Mouse (Mus musculus): ENCODE data around the gene Gramd1a. TPM values are rescaled to one million over a fixed set of nuclear protein-coding genes. Genes with fewer than 3 reads are reported as not detected.
A peak's percentile ranks its signal among the peaks of the same experiment; 100 is the strongest.

Gene Gramd1a
- total RNA-seq, 4 experiments from 2014 or later, result 115 to 132 (median 125) TPM

- peak; percentile 84 to 92 for DNase-seq (ENCODE audit: low spot score in 2 of 2)
Measured at GRCm38 (mm10) chr7:31097583-31098248, 58.0 kb downstream of the Gramd1a start.

- DNase-seq (ENCODE audit: low spot score in 2 of 2), result no peak
Measured at GRCm38 (mm10) chr7:31096892-31097564, 58.7 kb downstream of the Gramd1a start.

- DNase-seq (ENCODE audit: low spot score in 2 of 2), result no peak
Measured at GRCm38 (mm10) chr7:31094774-31095501, 60.8 kb downstream of the Gramd1a start.

- DNase-seq (ENCODE audit: low spot score in 2 of 2), result no peak
Measured at GRCm38 (mm10) chr7:31089721-31090120, 66.0 kb downstream of the Gramd1a start.

GRCm38 (mm10) chr7:31088206-31088605 is 67.5 kb downstream of the Gramd1a start:
- DNase-seq (ENCODE audit: low spot score in 2 of 2), result no peak

GRCm38 (mm10) chr7:31087262-31087661 is 68.4 kb downstream of the Gramd1a start:
- no peak for DNase-seq (ENCODE audit: low spot score in 2 of 2)

- no peak for DNase-seq (ENCODE audit: low spot score in 2 of 2)
Measured at GRCm38 (mm10) chr7:31086175-31086755, 69.4 kb downstream of the Gramd1a start.

GRCm38 (mm10) chr7:31085171-31085570 is 70.5 kb downstream of the Gramd1a start:
- peak; percentile 49 to 59 for DNase-seq (ENCODE audit: low spot score in 2 of 2)

GRCm38 (mm10) chr7:31084140-31084539 is 71.6 kb downstream of the Gramd1a start:
- no peak for DNase-seq (ENCODE audit: low spot score in 2 of 2)

GRCm38 (mm10) chr7:31082831-31083588 is 72.7 kb downstream of the Gramd1a start:
- peak; percentile 63 to 73 for DNase-seq (ENCODE audit: low spot score in 2 of 2)

- no peak for DNase-seq (ENCODE audit: low spot score in 2 of 2)
Measured at GRCm38 (mm10) chr7:31082106-31082505, 73.6 kb downstream of the Gramd1a start.

- DNase-seq (ENCODE audit: low spot score in 2 of 2), result no peak
Measured at GRCm38 (mm10) chr7:31081106-31081505, 74.6 kb downstream of the Gramd1a start.

GRCm38 (mm10) chr7:31080611-31081010 is 75.1 kb downstream of the Gramd1a start:
- no peak for DNase-seq (ENCODE audit: low spot score in 2 of 2)

Other genes starting within 250 kb of the Gramd1a start
- 100 to 1,000 TPM; 151 to 226 (median 183) TPM for gene Mag, start 241.0 kb downstream of the Gramd1a start, total RNA-seq (2022)
- not detected for gene Hamp2, start 231.2 kb downstream of the Gramd1a start, total RNA-seq (2022)
- not detected for gene Hamp, start 211.9 kb downstream of the Gramd1a start, total RNA-seq (2022)
- gene Usf2, start 199.1 kb downstream of the Gramd1a start, total RNA-seq (2022), result 100 to 1,000 TPM; 118 to 123 (median 120) TPM
- gene Lsr, start 182.4 kb downstream of the Gramd1a start, total RNA-seq (2022), result 1 to 10 TPM; 5.1 to 9.0 (median 6.0) TPM
- gene Fam187b, start 182.1 kb downstream of the Gramd1a start, total RNA-seq (2022), result under 1 TPM in 1 of 4 experiments, not detected in 3; 0.21 TPM
- gene Fxyd5, start 113.4 kb downstream of the Gramd1a start, total RNA-seq (2022), result 10 to 100 TPM; 27.5 to 36.2 (median 30.7) TPM
- 100 to 1,000 TPM; 103 to 116 (median 108) TPM for gene Fxyd7, start 104.4 kb downstream of the Gramd1a start, total RNA-seq (2022)
- gene Fxyd1, start 98.7 kb downstream of the Gramd1a start, total RNA-seq (2022), result 100 to 1,000 TPM in 2 of 4 experiments, 10 to 100 TPM in 2; 80.5 to 263 (median 172) TPM
- gene Lgi4, start 96.6 kb downstream of the Gramd1a start, total RNA-seq (2022), result 10 to 100 TPM; 38.3 to 64.2 (median 55.9) TPM
- gene Fxyd3, start 79.2 kb downstream of the Gramd1a start, total RNA-seq (2022), result 1 to 10 TPM in 3 of 4 experiments, not detected in 1; 1.4 to 2.3 (median 1.6) TPM
- gene Hpn, start 40.6 kb downstream of the Gramd1a start, total RNA-seq (2022), result 1 to 10 TPM; 4.8 to 9.5 (median 5.4) TPM
- gene Scn1b, start 28.9 kb downstream of the Gramd1a start, total RNA-seq (2022), result 100 to 1,000 TPM; 572 to 623 (median 584) TPM
- gene Scgb2b2, start 134.6 kb upstream of the Gramd1a start, total RNA-seq (2022), result not detected
- not detected for gene Scgb1b2, start 135.9 kb upstream of the Gramd1a start, total RNA-seq (2022)
- gene Scgb2b3, start 206.2 kb upstream of the Gramd1a start, total RNA-seq (2022), result not detected
- not detected for gene Scgb1b3, start 219.7 kb upstream of the Gramd1a start, total RNA-seq (2022)